Mouse (Mus musculus): ENCODE results near the gene Taf1b.

Taf1b gene

GRCm38 (mm10) chr12:24600806-24601205, 102.6 kb downstream of the Taf1b start:
- peak; percentile 84 for DNase-seq (ENCODE audit: low read depth, low spot score)

- peak; percentile 47 for DNase-seq (ENCODE audit: low read depth, low spot score)
These were observed 105.1 kb downstream of the Taf1b start for GRCm38 (mm10) chr12:24603266-24603665.

- DNase-seq (ENCODE audit: low read depth, low spot score): no peak
These were observed 108.0 kb downstream of the Taf1b start for GRCm38 (mm10) chr12:24606166-24606565.

All from CD4-positive helper T cell, adult 2 months (primary cell).